Mouse (Mus musculus): Measurements from ENCODE around the gene Ctnnal1.

DNA sequence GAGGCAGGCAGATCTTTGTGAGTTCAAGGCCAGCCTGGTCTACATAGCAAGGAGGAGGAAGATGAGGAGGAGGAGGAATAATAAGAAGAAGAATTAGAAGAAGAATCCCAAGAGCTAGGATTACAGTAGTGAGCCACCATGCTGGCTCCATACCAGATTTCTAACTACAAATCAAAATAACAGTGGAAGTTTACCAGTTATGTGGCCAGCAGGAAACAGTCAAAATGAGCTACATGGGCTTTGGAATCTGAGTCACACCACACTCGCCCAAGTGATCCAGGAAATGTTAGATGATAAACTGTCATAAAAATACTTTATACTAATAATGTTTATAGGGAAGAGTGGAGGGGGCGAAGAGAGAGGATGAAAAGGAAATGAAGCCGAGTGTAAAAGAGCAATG, 24.7 kb downstream of the Ctnnal1 start:
- TF ChIP-seq CTCF (conservative IDR thresholded peaks at IDR 0.05; ENCODE audit: insufficient read depth, insufficient read length, low read depth, low read length) (no peak), POLR2A (IDR thresholded peaks at IDR 0.05; ENCODE audit: low read depth, low read length) (no peak)
